Mouse (Mus musculus) MEL (cell line): ENCODE measurements around the gene Mta3.

Source experiments
- CTCF ChIP-seq, 3 experiments: IDR thresholded peaks in 2 of 3; conservative IDR thresholded peaks in 1 of 3; 2 replicates each; pipeline ENCODE4 v1.5.1; 2011 to 2012; ENCODE audit warnings: low read length in 3 of 3, low read depth in 2 of 3, mild to moderate bottlenecking in 2 of 3, improper control_type of control experiment in 1 of 3, inconsistent platforms in 1 of 3, mixed read lengths in 1 of 3, moderate library complexity in 1 of 3; ENCODE audit not compliant: control insufficient read depth in 1 of 3, insufficient read depth in 1 of 3, poor library complexity in 1 of 3, severe bottlenecking in 1 of 3
- MEF2A ChIP-seq: IDR thresholded peaks from 2 replicates; pipeline ENCODE4 v1.6.1; 2014; ENCODE audit warnings: low read depth, mild to moderate bottlenecking, inconsistent platforms, low read length, improper control_type of control experiment; ENCODE audit not compliant: poor library complexity, insufficient replicate concordance, severe bottlenecking; ENCODE audit errors: extremely low read depth
- MYC ChIP-seq: IDR thresholded peaks from 2 replicates; pipeline ENCODE4 v1.6.1; 2011; ENCODE audit warnings: low read depth, mild to moderate bottlenecking, low read length, improper control_type of control experiment, moderate library complexity
- POLR2A ChIP-seq, 2 experiments: IDR thresholded peaks; 2 replicates each; pipeline ENCODE4 v1.6.1; 2011 to 2012; ENCODE audit warnings: low read length in 2 of 2, mild to moderate bottlenecking in 2 of 2, control low read depth in 1 of 2, improper control_type of control experiment in 1 of 2, low read depth in 1 of 2, moderate library complexity in 1 of 2; ENCODE audit not compliant: control insufficient read depth in 1 of 2, insufficient read depth in 1 of 2, poor library complexity in 1 of 2
- TCF12 ChIP-seq: IDR thresholded peaks from 2 replicates; pipeline ENCODE4 v1.6.1; 2014; ENCODE audit warnings: low read depth, mild to moderate bottlenecking, inconsistent platforms, low read length, improper control_type of control experiment, moderate library complexity
- USF1 ChIP-seq: IDR thresholded peaks from 2 replicates; pipeline ENCODE4 v1.6.1; 2014; ENCODE audit warnings: low read depth, mild to moderate bottlenecking, inconsistent platforms, low read length, improper control_type of control experiment, moderate library complexity
- USF2 ChIP-seq, 2 experiments: IDR thresholded peaks; 2 replicates each; pipeline ENCODE4 v1.6.1; 2011 to 2012; ENCODE audit warnings: improper control_type of control experiment in 2 of 2, low read length in 2 of 2, borderline replicate concordance in 1 of 2, inconsistent platforms in 1 of 2, low read depth in 1 of 2, mild to moderate bottlenecking in 1 of 2; ENCODE audit not compliant: insufficient read depth in 1 of 2
- ZMIZ1 ChIP-seq: IDR thresholded peaks from 2 replicates; pipeline ENCODE4 v1.6.1; 2012; ENCODE audit warnings: low read depth, mild to moderate bottlenecking, inconsistent platforms, low read length, improper control_type of control experiment, moderate library complexity

DNA sequence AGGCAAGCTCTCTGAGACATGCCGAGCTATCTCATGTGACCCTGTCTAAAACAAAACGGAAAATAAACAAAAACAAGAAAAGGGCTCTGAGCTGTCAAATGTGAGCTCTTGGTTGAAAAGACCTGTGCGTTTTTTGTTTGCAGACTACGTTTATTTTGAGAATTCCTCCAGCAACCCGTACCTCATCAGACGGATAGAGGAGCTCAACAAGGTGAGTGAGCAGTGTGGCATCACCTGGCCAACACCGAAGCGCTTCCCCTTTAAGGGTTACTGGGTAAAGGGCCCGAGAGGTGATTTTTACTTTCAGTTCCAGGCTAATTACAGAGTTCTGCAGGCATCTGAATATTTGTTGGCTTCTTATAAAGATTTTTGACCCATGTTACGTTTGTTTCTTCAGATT, 2.3 kb downstream of the Mta3 start:
- TF ChIP-seq CTCF (IDR thresholded peaks at IDR 0.05 in 2 of 3, conservative IDR thresholded peaks at IDR 0.05 in 1 of 3; ENCODE audit: control insufficient read depth in 1 of 3, insufficient read depth in 1 of 3, low read depth in 2 of 3, low read length in 3 of 3, poor library complexity in 1 of 3, severe bottlenecking in 1 of 3), result no peak
- no peak for TF ChIP-seq MEF2A
- TF ChIP-seq ZMIZ1, result no peak
- no peak for TF ChIP-seq USF1
- no peak for TF ChIP-seq MYC
- TF ChIP-seq USF2 (IDR thresholded peaks at IDR 0.05; ENCODE audit: borderline replicate concordance in 1 of 2, insufficient read depth in 1 of 2, low read depth in 1 of 2, low read length in 2 of 2), result no peak
- TF ChIP-seq TCF12, result no peak
- no peak for TF ChIP-seq POLR2A (IDR thresholded peaks at IDR 0.05; ENCODE audit: control insufficient read depth in 1 of 2, insufficient read depth in 1 of 2, low read depth in 1 of 2, low read length in 2 of 2, poor library complexity in 1 of 2)
